Mouse (Mus musculus) fibroblast of lung, adult 2 months (primary cell): ENCODE data around the gene P2ry12.

Experiments used
- DNase-seq: peaks from one replicate; pipeline ENCODE4 v3.0.0-alpha.2; 2011; ENCODE audit warnings: low read depth

The P2ry12 gene

GRCm38 (mm10) chr3:59182129-59182528 is 80.5 kb downstream of the P2ry12 start:
- DNase-seq = no peak

GRCm38 (mm10) chr3:59181134-59181533 is 81.5 kb downstream of the P2ry12 start:
- DNase-seq = no peak

GRCm38 (mm10) chr3:59176871-59177270 is 85.8 kb downstream of the P2ry12 start:
- no peak for DNase-seq

- DNase-seq = peak; percentile 41
Measured at GRCm38 (mm10) chr3:59175234-59175633, 87.4 kb downstream of the P2ry12 start.

GRCm38 (mm10) chr3:59174426-59175154 is 88.1 kb downstream of the P2ry12 start:
- no peak for DNase-seq

GRCm38 (mm10) chr3:59169921-59170627 is 92.6 kb downstream of the P2ry12 start:
- DNase-seq = no peak

GRCm38 (mm10) chr3:59169215-59169614 is 93.5 kb downstream of the P2ry12 start:
- no peak for DNase-seq

- no peak for DNase-seq
Measured at GRCm38 (mm10) chr3:59168476-59168875, 94.2 kb downstream of the P2ry12 start.

- DNase-seq = no peak
Measured at GRCm38 (mm10) chr3:59167417-59168054, 95.1 kb downstream of the P2ry12 start.
